Mouse (Mus musculus): ENCODE results near the gene Cyp2d22. TPM values are rescaled to one million over a fixed set of nuclear protein-coding genes. Genes with fewer than 3 reads are reported as not detected.

Gene Cyp2d22
- polyA plus RNA-seq (2014; fragmentation: Illumina TruSeq; extraction: RNeasy Lipid Tissue Mini Kit (QIAGEN cat#74804); ENCODE audit: low read depth, low replicate concordance), result 38.5 TPM

DNA sequence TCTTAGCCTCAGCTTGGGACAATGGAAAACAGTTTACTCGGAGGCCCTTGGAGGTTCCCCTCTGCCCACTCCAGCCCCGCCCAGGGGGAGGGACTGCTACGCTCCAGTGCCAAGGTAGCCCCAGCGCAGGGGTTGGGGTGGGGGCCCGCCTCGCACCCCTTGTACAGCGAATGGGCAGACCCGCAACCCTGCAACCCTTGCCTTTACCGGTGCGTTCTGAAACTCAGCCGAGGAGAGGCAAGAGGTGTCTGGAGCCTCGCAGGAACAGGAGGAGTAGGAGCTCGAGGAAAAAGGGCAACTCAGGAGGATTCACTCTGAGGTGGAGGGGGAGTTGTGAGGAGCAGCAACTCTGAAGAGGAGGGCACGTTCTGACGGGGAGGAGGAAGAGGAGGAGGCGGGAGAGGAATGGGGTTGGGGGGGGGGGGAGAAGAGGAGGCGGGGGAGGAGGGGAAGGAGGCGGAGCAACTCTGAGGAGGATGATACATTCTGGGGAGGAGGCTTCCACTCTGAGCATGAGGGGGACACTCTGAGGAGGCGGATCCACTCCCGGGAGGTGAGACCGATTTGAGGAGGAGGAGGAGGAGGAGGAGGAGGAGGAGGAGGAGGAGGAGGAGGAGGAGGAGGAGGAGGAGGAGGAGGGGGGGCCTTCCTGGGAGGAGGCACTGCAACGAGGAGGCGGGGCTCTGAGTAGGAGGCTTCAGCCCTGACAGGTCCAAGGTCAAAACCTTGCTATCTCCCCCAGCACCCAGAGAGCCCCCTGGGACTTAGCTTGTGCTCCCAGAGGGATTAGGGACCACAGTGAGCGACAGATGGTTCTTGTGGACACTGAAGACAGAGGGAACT, at the start of gene Cyp2d22:
Gene Cyp2d22, minus strand, starts transcription at position 390 of the 843 bp plus-strand sequence.

DNA sequence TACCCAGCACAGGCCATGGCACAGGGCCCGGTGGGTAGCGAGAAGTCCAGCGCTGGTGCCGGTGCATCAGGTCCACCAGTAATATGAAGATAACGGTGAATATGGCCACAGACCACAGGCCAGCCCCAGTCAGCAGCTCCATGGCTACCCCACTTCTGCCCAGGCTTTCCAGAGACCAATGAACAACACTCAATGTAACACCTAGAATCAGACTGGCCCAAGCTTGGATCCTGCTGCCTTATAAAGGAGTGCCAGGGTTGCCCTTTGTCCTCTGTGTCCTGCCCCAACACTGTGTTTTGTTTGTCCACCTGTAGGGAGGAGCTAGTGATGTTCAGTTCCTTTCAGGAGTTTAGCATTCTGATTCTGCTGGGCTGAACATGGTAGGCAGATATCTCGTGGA, 26.9 kb upstream of the Cyp2d22 start, which contains the start of gene Cyp2d10:
Gene Cyp2d10, minus strand, starts transcription at position 215 of the 400 bp plus-strand sequence.

DNA sequence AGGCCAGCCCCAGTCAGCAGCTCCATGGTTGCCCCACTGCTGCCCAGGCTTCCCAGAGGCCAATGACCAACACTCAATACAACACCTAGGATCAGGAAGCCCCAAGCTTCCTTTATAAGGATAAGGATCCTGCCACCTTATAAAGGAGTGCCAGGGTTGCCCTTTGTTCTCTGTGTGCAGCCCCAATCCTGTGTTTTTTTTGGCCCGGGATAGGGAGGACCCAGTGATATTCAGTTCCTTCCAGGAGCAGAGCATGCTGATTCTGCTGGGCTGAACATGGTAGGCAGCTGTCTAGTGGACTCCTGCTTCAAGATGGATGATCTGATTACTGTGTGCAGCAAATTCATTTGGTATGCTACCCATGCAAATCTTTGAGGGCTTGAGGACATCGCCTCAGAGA, 13.9 kb upstream of the Cyp2d22 start, which contains the start of gene Cyp2d11:
Gene Cyp2d11, minus strand, starts transcription at position 101 of the 400 bp plus-strand sequence.

DNA sequence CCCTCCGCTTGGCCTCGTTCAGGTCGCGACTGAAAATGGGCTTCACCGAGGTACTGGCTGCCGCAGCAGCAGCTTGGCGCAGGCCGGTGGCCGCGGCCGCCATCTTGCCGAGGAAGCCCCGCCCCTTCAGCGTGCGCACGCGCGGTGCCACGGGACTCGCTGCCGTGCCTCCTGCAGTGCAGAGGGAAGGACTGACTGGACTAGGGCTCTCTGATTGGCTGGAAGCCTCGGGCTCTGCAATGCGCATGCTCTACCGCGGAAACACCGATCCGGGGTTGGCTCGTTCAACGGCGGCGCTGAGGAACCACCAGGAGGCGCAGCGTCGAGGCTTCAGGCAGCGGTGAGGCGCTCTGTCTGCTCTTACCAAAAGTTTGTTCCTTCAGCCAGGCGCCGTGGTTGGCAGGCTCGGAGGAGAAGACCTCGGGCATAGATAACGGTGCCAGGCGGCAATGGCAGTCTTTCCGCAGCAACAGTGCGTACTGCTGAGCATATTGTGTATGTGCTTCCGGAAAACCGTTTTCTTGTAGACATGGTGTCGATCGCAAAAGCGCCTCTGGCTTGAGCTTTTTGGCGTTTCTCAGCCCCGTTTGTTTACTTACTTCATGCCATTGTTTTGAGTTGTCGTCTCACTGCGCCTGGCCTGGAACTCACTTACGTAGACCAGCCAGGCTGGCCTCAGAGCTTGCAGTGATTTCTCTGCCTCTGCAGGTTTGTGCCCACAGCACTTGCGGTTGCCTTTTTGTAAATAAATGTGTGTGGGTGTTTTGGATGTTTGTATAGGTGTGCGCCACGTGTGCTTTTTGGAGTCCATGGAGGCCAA, 25.7 kb downstream of the Cyp2d22 start, which contains the start of gene Ndufa6:
Gene Ndufa6, minus strand, starts transcription at position 197 of the 820 bp plus-strand sequence.

DNA sequence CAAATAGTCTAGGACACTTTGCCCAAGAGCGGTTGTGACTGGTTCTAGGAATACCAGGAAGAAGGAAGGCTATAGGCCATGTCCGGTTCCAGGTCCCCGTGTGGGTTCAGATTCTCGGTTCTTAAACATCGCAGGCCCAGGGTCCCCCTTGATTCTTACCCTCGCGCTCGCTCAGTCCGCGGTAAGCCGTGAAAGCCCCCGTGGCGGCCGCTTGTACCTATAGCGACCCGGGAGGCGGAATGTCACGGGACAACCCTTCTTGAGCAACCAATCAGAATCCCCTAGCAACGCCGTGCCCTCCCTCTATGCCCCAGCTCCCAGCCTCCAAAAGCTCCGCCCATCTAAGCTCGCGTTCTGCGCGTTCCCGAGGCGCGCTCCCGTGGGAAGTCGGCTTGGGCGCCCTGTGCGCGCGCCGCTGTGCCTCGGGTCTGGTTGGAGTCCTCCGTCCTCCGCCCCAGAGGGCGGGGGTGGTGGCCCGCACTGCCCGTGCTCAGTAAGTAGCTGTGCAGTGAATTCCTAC, 41.4 kb downstream of the Cyp2d22 start, which contains the start of the genes Naga, Pheta2 and Smdt1:
Gene Naga, minus strand, starts transcription at position 333 of the 520 bp plus-strand sequence.
Gene Pheta2, plus strand, starts transcription at position 350 of the 520 bp plus-strand sequence.
Gene Smdt1, plus strand, starts transcription at position 367 of the 520 bp plus-strand sequence.

Other genes with a start within 250 kb of the Cyp2d22 start
- gene Srebf2, start 233.1 kb downstream of the Cyp2d22 start, polyA plus RNA-seq (2014; fragmentation: Illumina TruSeq; extraction: RNeasy Lipid Tissue Mini Kit (QIAGEN cat#74804); ENCODE audit: low read depth, low replicate concordance), result 23.7 TPM
- gene Shisa8, start 167.4 kb downstream of the Cyp2d22 start, polyA plus RNA-seq (2014; fragmentation: Illumina TruSeq; extraction: RNeasy Lipid Tissue Mini Kit (QIAGEN cat#74804); ENCODE audit: low read depth, low replicate concordance), result not detected
- not detected for gene Tnfrsf13c, start 155.9 kb downstream of the Cyp2d22 start, polyA plus RNA-seq (2014; fragmentation: Illumina TruSeq; extraction: RNeasy Lipid Tissue Mini Kit (QIAGEN cat#74804); ENCODE audit: low read depth, low replicate concordance)
- gene Cenpm, start 135.5 kb downstream of the Cyp2d22 start, polyA plus RNA-seq (2014; fragmentation: Illumina TruSeq; extraction: RNeasy Lipid Tissue Mini Kit (QIAGEN cat#74804); ENCODE audit: low read depth, low replicate concordance), result 0.99 TPM
- gene 1500009C09Rik, start 127.9 kb downstream of the Cyp2d22 start, polyA plus RNA-seq (2014; fragmentation: Illumina TruSeq; extraction: RNeasy Lipid Tissue Mini Kit (QIAGEN cat#74804); ENCODE audit: low read depth, low replicate concordance), result not detected
- 1.5 TPM for gene Sept3, start 105.4 kb downstream of the Cyp2d22 start, polyA plus RNA-seq (2014; fragmentation: Illumina TruSeq; extraction: RNeasy Lipid Tissue Mini Kit (QIAGEN cat#74804); ENCODE audit: low read depth, low replicate concordance)
- gene Wbp2nl, start 81.3 kb downstream of the Cyp2d22 start, polyA plus RNA-seq (2014; fragmentation: Illumina TruSeq; extraction: RNeasy Lipid Tissue Mini Kit (QIAGEN cat#74804); ENCODE audit: low read depth, low replicate concordance), result not detected
- 35.5 TPM for gene Naga, start 41.3 kb downstream of the Cyp2d22 start, polyA plus RNA-seq (2014; fragmentation: Illumina TruSeq; extraction: RNeasy Lipid Tissue Mini Kit (QIAGEN cat#74804); ENCODE audit: low read depth, low replicate concordance)
- gene Pheta2, start 41.3 kb downstream of the Cyp2d22 start, polyA plus RNA-seq (2014; fragmentation: Illumina TruSeq; extraction: RNeasy Lipid Tissue Mini Kit (QIAGEN cat#74804); ENCODE audit: low read depth, low replicate concordance), result 1.4 TPM
- gene Smdt1, start 41.3 kb downstream of the Cyp2d22 start, polyA plus RNA-seq (2014; fragmentation: Illumina TruSeq; extraction: RNeasy Lipid Tissue Mini Kit (QIAGEN cat#74804); ENCODE audit: low read depth, low replicate concordance), result 252 TPM
- 848 TPM for gene Ndufa6, start 25.9 kb downstream of the Cyp2d22 start, polyA plus RNA-seq (2014; fragmentation: Illumina TruSeq; extraction: RNeasy Lipid Tissue Mini Kit (QIAGEN cat#74804); ENCODE audit: low read depth, low replicate concordance)
- not detected for gene Cyp2d11, start 13.8 kb upstream of the Cyp2d22 start, polyA plus RNA-seq (2014; fragmentation: Illumina TruSeq; extraction: RNeasy Lipid Tissue Mini Kit (QIAGEN cat#74804); ENCODE audit: low read depth, low replicate concordance)
- gene Cyp2d10, start 26.9 kb upstream of the Cyp2d22 start, polyA plus RNA-seq (2014; fragmentation: Illumina TruSeq; extraction: RNeasy Lipid Tissue Mini Kit (QIAGEN cat#74804); ENCODE audit: low read depth, low replicate concordance), result 1.6 TPM
- gene Cyp2d9, start 53.2 kb upstream of the Cyp2d22 start, polyA plus RNA-seq (2014; fragmentation: Illumina TruSeq; extraction: RNeasy Lipid Tissue Mini Kit (QIAGEN cat#74804); ENCODE audit: low read depth, low replicate concordance), result not detected
- not detected for gene Cyp2d12, start 174.8 kb upstream of the Cyp2d22 start, polyA plus RNA-seq (2014; fragmentation: Illumina TruSeq; extraction: RNeasy Lipid Tissue Mini Kit (QIAGEN cat#74804); ENCODE audit: low read depth, low replicate concordance)
- gene Cyp2d34, start 240.7 kb upstream of the Cyp2d22 start, polyA plus RNA-seq (2014; fragmentation: Illumina TruSeq; extraction: RNeasy Lipid Tissue Mini Kit (QIAGEN cat#74804); ENCODE audit: low read depth, low replicate concordance), result not detected

Measured in heart, adult 10 weeks (tissue).